Mouse (Mus musculus) heart, embryonic 16.5 days (tissue): ENCODE measurements around the gene Sestd1. TPM values are rescaled to one million over a fixed set of nuclear protein-coding genes. Genes with fewer than 3 reads are reported as not detected.

Experiments
- ATAC-seq: fragments of 200-750 bp; cut with Nextera tagmentation; replicated peaks from 2 replicates; pipeline ENCODE4 v1.8.0; 2017; ENCODE audit warnings: moderate number of reproducible peaks; ENCODE audit not compliant: insufficient read depth, low FRiP score; ENCODE audit errors: extremely low read depth
- H3K27ac ChIP-seq: fragments of 300-500 bp; sonication (generic); 2 replicates; pipeline ENCODE4 v1.5.1; 2014; ENCODE audit warnings: mild to moderate bottlenecking, low read length, control low read depth, moderate library complexity
- H3K27me3 ChIP-seq: fragments of 300-500 bp; sonication (generic); 2 replicates; pipeline ENCODE4 v1.6.1; 2014; ENCODE audit warnings: low read length, mixed read lengths; ENCODE audit not compliant: control insufficient read depth, insufficient read depth
- H3K36me3 ChIP-seq: fragments of 300-500 bp; sonication (generic); 2 replicates; pipeline ENCODE4 v1.6.1; 2014; ENCODE audit not compliant: control insufficient read depth, insufficient read depth
- H3K4me1 ChIP-seq: fragments of 300-500 bp; sonication (generic); 2 replicates; pipeline ENCODE4 v1.6.1; 2014; ENCODE audit warnings: low read length, mixed read lengths; ENCODE audit not compliant: control insufficient read depth, insufficient read depth
- H3K4me2 ChIP-seq: fragments of 300-500 bp; sonication (generic); 2 replicates; pipeline ENCODE4 v1.6.1; 2014; ENCODE audit warnings: low read depth, mild to moderate bottlenecking, control low read depth, low read length
- H3K4me3 ChIP-seq: fragments of 300-500 bp; sonication (generic); 2 replicates; pipeline ENCODE4 v1.5.1; 2014; ENCODE audit warnings: mild to moderate bottlenecking, control low read depth, low read length
- H3K9ac ChIP-seq: fragments of 300-500 bp; sonication (generic); 2 replicates; pipeline ENCODE4 v1.6.1; 2014; ENCODE audit warnings: low read length, control low read depth
- H3K9me3 ChIP-seq: fragments of 300-500 bp; sonication (generic); replicated peaks from 2 replicates; pipeline ENCODE4 v1.6.1; 2016; ENCODE audit warnings: low read length; ENCODE audit not compliant: control insufficient read depth
- WGBS: fragments of 180-500 bp; shearing (Covaris S2); extraction: QIAGEN DNeasy Blood & Tissue Kit; methylation state at CpG from one replicate; pipeline ENCODE4 v1.1.7; 2014; 5-methylcytosine and 5-hydroxymethylcytosine counted together
- polyA plus RNA-seq: library from polyadenylated mRNA; unstranded; fragments of >200 nt; fragmentation: Nextera tagmentation; extraction: Ambion mirVana; gene quantifications from 2 replicates; pipeline ENCODE4 v1.2.1, GENCODE M21; 2015

Gene Sestd1
- 10.3 and 10.8 TPM in 2 replicates for polyA plus RNA-seq

GRCm38 (mm10) chr2:77280512-77281409 lies at the start of gene Sestd1:
Gene Sestd1 (minus strand): TSS chr2:77280592.
- 5% methylated on average over 52 of the region's 73 CpGs for WGBS
- H3K4me2 ChIP-seq, result peak within 1 kb of the TSS; percentile 99
- H3K27ac ChIP-seq, result peak within 1 kb of the TSS; percentile 75
- H3K4me1 ChIP-seq, result 0 out of 2 replicates have a peak, but pooled peaks cover 3% of the 10 kb centered on the region
- H3K4me3 ChIP-seq, result peak within 1 kb of the TSS; percentile 91
- peak within 1 kb of the TSS; percentile 96 for H3K9ac ChIP-seq
- peak; percentile 87 for ATAC-seq
- no peaks in the 10 kb centered on the region for H3K9me3 ChIP-seq
- H3K27me3 ChIP-seq, result no peaks in the 10 kb centered on the region
- no peaks in the 10 kb centered on the region for H3K36me3 ChIP-seq

GRCm38 (mm10) chr2:77327246-77327645 lies 46.9 kb upstream of the Sestd1 start:
- no peak overlapping the region for H3K4me2 ChIP-seq
- no peak overlapping the region for H3K4me3 ChIP-seq
- 60% methylated on average over 3 of the region's 3 CpGs for WGBS
- H3K4me1 ChIP-seq, result no peaks in the 10 kb centered on the region
- H3K27ac ChIP-seq, result no peak overlapping the region
- H3K36me3 ChIP-seq, result no peaks in the 10 kb centered on the region
- peak; percentile 23; the same call in 1 of the 2 replicates for ATAC-seq
- H3K9ac ChIP-seq, result no peak overlapping the region
- H3K9me3 ChIP-seq, result 0 out of 2 replicates have a peak, but pooled peaks cover 2% of the 10 kb centered on the region
- H3K27me3 ChIP-seq, result no peaks in the 10 kb centered on the region

GRCm38 (mm10) chr2:77323739-77324138 lies 43.3 kb upstream of the Sestd1 start:
- 39% methylated on average over 6 of the region's 6 CpGs for WGBS
- Histone ChIP-seq H3K4me1 (no peaks in the 10 kb centered on the region), H3K36me3 (no peaks in the 10 kb centered on the region), H3K4me2 (no peak overlapping the region; the same call in 1 of the 2 replicates), H3K27me3 (no peaks in the 10 kb centered on the region), H3K27ac (no peak overlapping the region), H3K4me3 (no peak overlapping the region), H3K9ac (no peak overlapping the region), H3K9me3 (0 out of 2 replicates have a peak, but pooled peaks cover 2% of the 10 kb centered on the region)
- no peak for ATAC-seq

GRCm38 (mm10) chr2:77323156-77323555 lies 42.8 kb upstream of the Sestd1 start:
- Histone ChIP-seq H3K27ac (no peak overlapping the region), H3K4me1 (0 out of 2 replicates have a peak, but pooled peaks cover 3% of the 10 kb centered on the region), H3K9me3 (0 out of 2 replicates have a peak, but pooled peaks cover 2% of the 10 kb centered on the region), H3K27me3 (no peaks in the 10 kb centered on the region), H3K36me3 (no peaks in the 10 kb centered on the region), H3K4me2 (no peak overlapping the region), H3K9ac (no peak overlapping the region), H3K4me3 (no peak overlapping the region)
- no peak for ATAC-seq
- 83% methylated on average over 9 of the region's 9 CpGs for WGBS

GRCm38 (mm10) chr2:77319196-77319595 lies 38.8 kb upstream of the Sestd1 start:
- no peaks in the 10 kb centered on the region for H3K36me3 ChIP-seq
- H3K27ac ChIP-seq, result no peak overlapping the region
- no peak overlapping the region for H3K9ac ChIP-seq
- no peak overlapping the region for H3K4me3 ChIP-seq
- no peak for ATAC-seq
- H3K9me3 ChIP-seq, result no peaks in the 10 kb centered on the region
- peaks cover 14% of the 10 kb centered on the region for H3K4me1 ChIP-seq
- no peak overlapping the region for H3K4me2 ChIP-seq
- H3K27me3 ChIP-seq, result no peaks in the 10 kb centered on the region
- 94% methylated on average over 5 of the region's 5 CpGs for WGBS

- WGBS, result 19% methylated on average over 7 of the region's 7 CpGs
- peaks cover 14% of the 10 kb centered on the region for H3K4me1 ChIP-seq
- peak overlapping the region; percentile 6; the same call in 1 of the 2 replicates for H3K4me2 ChIP-seq
- H3K27me3 ChIP-seq, result no peaks in the 10 kb centered on the region
- peak overlapping the region; percentile 54 for H3K27ac ChIP-seq
- ATAC-seq, result peak; percentile 73
- H3K36me3 ChIP-seq, result no peaks in the 10 kb centered on the region
- no peak overlapping the region for H3K4me3 ChIP-seq
- no peak overlapping the region for H3K9ac ChIP-seq
- H3K9me3 ChIP-seq, result no peaks in the 10 kb centered on the region
Observed at GRCm38 (mm10) chr2:77316961-77317360, 36.6 kb upstream of the Sestd1 start.

GRCm38 (mm10) chr2:77313846-77314245 lies 33.5 kb upstream of the Sestd1 start:
- H3K27me3 ChIP-seq, result no peaks in the 10 kb centered on the region
- H3K9ac ChIP-seq, result no peak overlapping the region
- no peaks in the 10 kb centered on the region for H3K9me3 ChIP-seq
- no peaks in the 10 kb centered on the region for H3K36me3 ChIP-seq
- WGBS, result 89% methylated on average over 10 of the region's 10 CpGs
- no peak overlapping the region for H3K4me3 ChIP-seq
- ATAC-seq, result no peak
- no peak overlapping the region for H3K27ac ChIP-seq
- H3K4me2 ChIP-seq, result no peak overlapping the region
- peaks cover 14% of the 10 kb centered on the region for H3K4me1 ChIP-seq

GRCm38 (mm10) chr2:77312616-77313015 lies 32.2 kb upstream of the Sestd1 start:
- no peaks in the 10 kb centered on the region for H3K9me3 ChIP-seq
- peak overlapping the region; percentile 3; the same call in 1 of the 2 replicates for H3K4me3 ChIP-seq
- no peaks in the 10 kb centered on the region for H3K27me3 ChIP-seq
- peak overlapping the region; percentile 44 for H3K4me2 ChIP-seq
- H3K9ac ChIP-seq, result no peak overlapping the region
- peak overlapping the region; percentile 45 for H3K27ac ChIP-seq
- H3K4me1 ChIP-seq, result peaks cover 16% of the 10 kb centered on the region
- 34% methylated on average over 9 of the region's 9 CpGs for WGBS
- no peaks in the 10 kb centered on the region for H3K36me3 ChIP-seq
- ATAC-seq, result peak; percentile 66

- 57% methylated on average over 7 of the region's 7 CpGs for WGBS
- ATAC-seq, result no peak
- no peak overlapping the region for H3K4me2 ChIP-seq
- H3K9ac ChIP-seq, result no peak overlapping the region
- H3K27me3 ChIP-seq, result no peaks in the 10 kb centered on the region
- H3K9me3 ChIP-seq, result no peaks in the 10 kb centered on the region
- peaks cover 8% of the 10 kb centered on the region for H3K4me1 ChIP-seq
- no peak overlapping the region for H3K4me3 ChIP-seq
- no peaks in the 10 kb centered on the region for H3K36me3 ChIP-seq
- H3K27ac ChIP-seq, result no peak overlapping the region
Observed at GRCm38 (mm10) chr2:77309313-77309712, 28.9 kb upstream of the Sestd1 start.
